Mouse (Mus musculus) forebrain, embryonic 15.5 days (tissue): ENCODE data around the gene Srek1ip1. TPM values are rescaled to one million over a fixed set of nuclear protein-coding genes. Genes with fewer than 3 reads are reported as not detected.

Experiments
- ATAC-seq: fragments of 200-750 bp; cut with Nextera tagmentation; replicated peaks from 2 replicates; pipeline ENCODE4 v1.8.0; 2017; ENCODE audit warnings: mild to moderate bottlenecking, moderate TSS enrichment, moderate library complexity
- H3K27ac ChIP-seq: fragments of 300-500 bp; sonication (generic); replicated peaks from 2 replicates; pipeline ENCODE4 v1.5.1; 2015; ENCODE audit warnings: mild to moderate bottlenecking, inconsistent platforms
- H3K27me3 ChIP-seq: fragments of 300-500 bp; sonication (generic); 2 replicates; pipeline ENCODE4 v1.6.1; 2015; ENCODE audit warnings: inconsistent platforms
- H3K36me3 ChIP-seq: fragments of 300-500 bp; sonication (generic); 2 replicates; pipeline ENCODE4 v1.6.1; 2015; ENCODE audit warnings: mild to moderate bottlenecking, inconsistent platforms
- H3K4me1 ChIP-seq: fragments of 300-500 bp; sonication (generic); 2 replicates; pipeline ENCODE4 v1.6.1; 2015; ENCODE audit warnings: inconsistent platforms
- H3K4me2 ChIP-seq: fragments of 300-500 bp; sonication (generic); replicated peaks from 2 replicates; pipeline ENCODE4 v1.6.1; 2015; ENCODE audit warnings: mild to moderate bottlenecking, inconsistent platforms
- H3K4me3 ChIP-seq: fragments of 300-500 bp; sonication (generic); 2 replicates; pipeline ENCODE4 v1.5.1; 2015; ENCODE audit warnings: mild to moderate bottlenecking, inconsistent platforms
- H3K9ac ChIP-seq: fragments of 300-500 bp; sonication (generic); replicated peaks from 2 replicates; pipeline ENCODE4 v1.6.1; 2015; ENCODE audit warnings: mild to moderate bottlenecking, inconsistent platforms
- H3K9me3 ChIP-seq: fragments of 300-500 bp; sonication (generic); 2 replicates; pipeline ENCODE4 v1.6.1; 2016; ENCODE audit warnings: inconsistent platforms
- WGBS: fragments of 180-500 bp; shearing (Covaris S2); methylation state at CpG from one replicate; pipeline ENCODE4 v1.1.7; 2015; ENCODE audit warnings: mixed read lengths; 5-methylcytosine and 5-hydroxymethylcytosine counted together
- polyA plus RNA-seq: library from polyadenylated mRNA; unstranded; fragments of >200 nt; fragmentation: Nextera tagmentation; extraction: Ambion mirVana; gene quantifications from 2 replicates; pipeline ENCODE4 v1.2.1, GENCODE M21; 2015

The Srek1ip1 gene
- polyA plus RNA-seq, 1 experiment from 2014 or later, result 17.8 TPM

DNA sequence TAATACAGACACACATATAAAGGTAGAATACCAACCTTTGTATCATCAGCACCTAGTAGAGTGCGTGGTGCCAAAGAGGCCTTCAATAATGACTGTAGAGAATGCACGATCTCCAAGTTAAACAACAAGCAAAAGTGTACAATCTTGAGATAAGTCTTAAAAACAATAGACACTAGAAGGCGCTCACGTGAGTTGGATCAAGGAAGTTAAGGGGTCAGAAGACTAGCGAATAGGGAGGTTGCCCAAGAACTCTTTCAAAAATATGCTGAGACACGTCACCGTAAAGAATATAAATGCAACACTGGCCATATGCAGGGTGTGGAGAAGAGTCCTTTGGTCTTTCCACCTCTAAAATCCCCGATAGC lies 24.0 kb downstream of the Srek1ip1 start:
- WGBS, result 8% methylated on average over 8 of the region's 8 CpGs
- Histone ChIP-seq H3K9me3 (no peaks in the 10 kb centered on the region), H3K4me1 (peaks cover 26% of the 10 kb centered on the region), H3K4me2 (peak overlapping the region; percentile 82), H3K4me3 (peak overlapping the region; percentile 77), H3K36me3 (no peaks in the 10 kb centered on the region), H3K27me3 (no peaks in the 10 kb centered on the region), H3K27ac (no peak overlapping the region; the same call in 1 of the 2 replicates), H3K9ac (peak overlapping the region; percentile 89)
- ATAC-seq, result no peak; the same call in 1 of the 2 replicates

GRCm38 (mm10) chr13:104816635-104817571 lies 24.6 kb downstream of the Srek1ip1 start, which contains the start of gene Cwc27:
Gene Cwc27 (minus strand): TSS chr13:104817142.
- Histone ChIP-seq H3K9me3 (no peaks in the 10 kb centered on the region), H3K4me3 (peak within 1 kb of the TSS; percentile 77), H3K27ac (peak within 1 kb of the TSS; percentile 84), H3K4me1 (peaks cover 26% of the 10 kb centered on the region), H3K9ac (peak within 1 kb of the TSS; percentile 89), H3K27me3 (no peaks in the 10 kb centered on the region), H3K36me3 (no peaks in the 10 kb centered on the region), H3K4me2 (peak within 1 kb of the TSS; percentile 82)
- peak; percentile 98 for ATAC-seq
- under 1% methylated on average over 50 of the region's 50 CpGs for WGBS

GRCm38 (mm10) chr13:104817696-104818095 lies 25.4 kb downstream of the Srek1ip1 start:
- Histone ChIP-seq H3K4me1 (peaks cover 32% of the 10 kb centered on the region), H3K4me3 (peak overlapping the region; percentile 77), H3K9ac (peak overlapping the region; percentile 89), H3K4me2 (peak overlapping the region; percentile 82), H3K9me3 (no peaks in the 10 kb centered on the region), H3K27ac (no peak overlapping the region), H3K27me3 (no peaks in the 10 kb centered on the region), H3K36me3 (no peaks in the 10 kb centered on the region)
- no peak for ATAC-seq
- WGBS, result 55% methylated on average over 12 of the region's 12 CpGs

GRCm38 (mm10) chr13:104821192-104821591 lies 28.9 kb downstream of the Srek1ip1 start:
- Histone ChIP-seq H3K9me3 (no peaks in the 10 kb centered on the region), H3K27me3 (no peaks in the 10 kb centered on the region), H3K4me3 (no peak overlapping the region), H3K4me2 (no peak overlapping the region), H3K27ac (no peak overlapping the region), H3K9ac (no peak overlapping the region), H3K4me1 (peaks cover 21% of the 10 kb centered on the region), H3K36me3 (no peaks in the 10 kb centered on the region)
- ATAC-seq, result no peak

DNA sequence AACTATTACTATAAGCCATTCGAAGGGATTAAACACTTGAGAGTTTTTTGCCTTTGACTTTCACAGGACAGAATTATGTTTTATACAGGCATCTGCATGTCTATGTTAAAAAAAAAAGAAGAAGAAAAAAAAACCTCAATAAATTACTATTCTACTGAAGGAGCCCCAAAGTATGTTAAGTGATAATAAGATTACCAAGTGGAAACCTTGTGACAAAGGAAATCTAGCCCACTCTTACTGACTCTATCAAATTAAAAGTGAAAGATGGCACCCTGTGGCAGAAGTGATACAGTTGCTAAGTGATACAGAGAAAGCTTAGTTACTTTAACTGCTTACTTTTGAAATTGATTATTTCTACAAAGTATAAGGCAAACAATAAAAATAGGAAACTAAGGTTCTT lies 29.6 kb downstream of the Srek1ip1 start:
- H3K36me3 ChIP-seq, result no peaks in the 10 kb centered on the region; the same call in 1 of the 2 replicates
- no peak overlapping the region for H3K27ac ChIP-seq
- H3K9me3 ChIP-seq, result no peaks in the 10 kb centered on the region
- no peak for ATAC-seq
- no peak overlapping the region for H3K4me3 ChIP-seq
- 91% methylated on average over 1 of the region's 1 CpGs for WGBS
- no peak overlapping the region for H3K4me2 ChIP-seq
- H3K9ac ChIP-seq, result no peak overlapping the region
- H3K27me3 ChIP-seq, result no peaks in the 10 kb centered on the region
- H3K4me1 ChIP-seq, result peaks cover 20% of the 10 kb centered on the region

DNA sequence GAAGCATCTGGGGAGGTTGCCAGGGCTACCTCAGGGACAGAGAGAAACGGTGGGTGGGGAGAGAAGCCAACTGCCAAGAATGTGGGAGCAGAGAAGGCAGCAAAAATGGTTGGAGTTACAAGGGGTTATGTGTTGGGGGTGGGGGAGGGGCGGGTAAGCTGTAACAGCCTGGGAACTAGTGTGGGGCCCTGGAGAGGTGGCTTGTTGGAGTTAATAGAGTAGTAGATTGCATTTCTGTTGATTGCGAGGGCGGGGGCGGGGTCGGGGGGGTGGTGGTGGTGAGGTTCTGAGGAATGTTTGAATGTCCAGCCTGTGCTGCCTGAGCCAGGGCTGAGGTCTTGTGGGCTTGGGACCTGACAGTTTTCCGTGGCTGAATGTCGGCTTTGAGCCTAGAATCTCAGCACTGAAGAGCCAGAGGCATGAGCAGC lies 30.1 kb downstream of the Srek1ip1 start:
- Histone ChIP-seq H3K9me3 (no peaks in the 10 kb centered on the region), H3K36me3 (no peaks in the 10 kb centered on the region; the same call in 1 of the 2 replicates), H3K9ac (no peak overlapping the region), H3K4me3 (no peak overlapping the region), H3K4me1 (peaks cover 19% of the 10 kb centered on the region), H3K27me3 (no peaks in the 10 kb centered on the region), H3K27ac (no peak overlapping the region), H3K4me2 (no peak overlapping the region)
- no peak for ATAC-seq
- 32% methylated on average over 8 of the region's 8 CpGs for WGBS

GRCm38 (mm10) chr13:104825470-104825869 lies 33.2 kb downstream of the Srek1ip1 start:
- Histone ChIP-seq H3K27me3 (no peaks in the 10 kb centered on the region), H3K4me1 (peaks cover 6% of the 10 kb centered on the region), H3K9ac (no peak overlapping the region), H3K27ac (no peak overlapping the region), H3K36me3 (peaks cover 15% of the 10 kb centered on the region), H3K4me2 (no peak overlapping the region), H3K9me3 (no peaks in the 10 kb centered on the region), H3K4me3 (no peak overlapping the region)
- no peak for ATAC-seq
- 89% methylated on average over 2 of the region's 2 CpGs for WGBS

DNA sequence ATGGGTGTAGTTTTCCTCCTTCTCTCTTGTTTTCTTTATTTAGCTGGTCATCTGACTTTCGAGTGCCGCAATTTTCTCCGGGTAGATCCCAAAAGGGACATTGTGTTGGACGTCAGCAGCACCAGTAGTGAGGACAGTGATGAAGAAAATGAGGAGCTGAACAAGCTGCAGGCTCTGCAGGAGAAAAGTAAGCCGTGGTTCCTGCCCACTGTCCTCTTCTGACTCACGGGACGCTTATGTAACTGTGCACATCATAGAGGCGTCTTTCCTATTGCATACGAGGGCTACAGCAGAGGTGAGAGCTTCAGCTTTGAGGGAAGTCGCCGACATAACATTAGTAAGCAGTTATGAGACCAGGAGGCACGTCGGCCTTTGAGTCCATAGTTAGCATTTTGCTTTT lies 40.5 kb downstream of the Srek1ip1 start:
- Histone ChIP-seq H3K27me3 (no peaks in the 10 kb centered on the region), H3K9me3 (no peaks in the 10 kb centered on the region), H3K4me1 (no peaks in the 10 kb centered on the region), H3K9ac (no peak overlapping the region), H3K4me2 (no peak overlapping the region), H3K4me3 (no peak overlapping the region), H3K27ac (no peak overlapping the region), H3K36me3 (peaks cover 36% of the 10 kb centered on the region)
- no peak for ATAC-seq
- WGBS, result 95% methylated on average over 13 of the region's 13 CpGs

DNA sequence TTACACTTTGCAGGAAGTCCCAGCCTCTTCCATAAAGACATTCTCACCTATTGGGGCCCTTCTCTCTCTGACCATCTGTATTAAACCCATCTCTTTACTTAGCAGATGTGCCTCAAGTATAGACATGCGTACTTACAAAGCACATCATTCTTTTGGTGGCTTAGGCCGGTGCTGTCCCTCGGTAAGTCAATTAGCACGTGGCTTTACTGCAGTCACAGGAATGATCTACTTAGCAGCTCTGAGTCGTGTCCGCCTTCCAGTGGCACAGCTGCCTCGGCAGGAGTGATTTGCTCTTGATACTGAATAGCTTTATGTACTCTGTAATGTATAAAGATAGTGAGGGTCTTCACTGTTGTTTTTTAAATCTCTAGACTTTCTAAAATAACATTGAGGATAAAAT lies 45.3 kb downstream of the Srek1ip1 start:
- Histone ChIP-seq H3K4me1 (no peaks in the 10 kb centered on the region), H3K9me3 (no peaks in the 10 kb centered on the region), H3K36me3 (peaks cover 27% of the 10 kb centered on the region), H3K4me2 (no peak overlapping the region), H3K4me3 (no peak overlapping the region), H3K27me3 (no peaks in the 10 kb centered on the region), H3K9ac (no peak overlapping the region), H3K27ac (no peak overlapping the region)
- ATAC-seq, result no peak
- WGBS, result 78% methylated on average over 7 of the region's 7 CpGs

DNA sequence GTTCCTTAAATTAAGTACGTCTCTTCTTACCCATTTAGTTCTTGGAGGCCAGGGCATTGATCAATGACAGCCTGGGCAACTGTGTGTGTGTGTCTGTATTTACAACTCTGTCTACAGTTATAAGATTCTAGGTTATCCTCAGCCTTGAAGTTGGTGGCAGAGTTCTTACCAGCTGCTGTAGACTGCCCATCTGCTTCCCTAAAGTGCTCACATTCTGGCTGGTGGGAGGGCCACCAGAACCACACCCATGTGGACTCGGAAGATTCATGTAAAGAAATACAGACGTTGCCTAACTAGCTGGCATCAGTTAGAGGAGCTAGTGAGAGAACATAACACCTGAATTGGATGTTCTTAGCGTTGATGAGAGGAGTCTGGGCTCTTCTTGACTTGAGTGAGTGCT lies 49.7 kb downstream of the Srek1ip1 start:
- no peak for ATAC-seq
- H3K27me3 ChIP-seq, result no peaks in the 10 kb centered on the region

DNA sequence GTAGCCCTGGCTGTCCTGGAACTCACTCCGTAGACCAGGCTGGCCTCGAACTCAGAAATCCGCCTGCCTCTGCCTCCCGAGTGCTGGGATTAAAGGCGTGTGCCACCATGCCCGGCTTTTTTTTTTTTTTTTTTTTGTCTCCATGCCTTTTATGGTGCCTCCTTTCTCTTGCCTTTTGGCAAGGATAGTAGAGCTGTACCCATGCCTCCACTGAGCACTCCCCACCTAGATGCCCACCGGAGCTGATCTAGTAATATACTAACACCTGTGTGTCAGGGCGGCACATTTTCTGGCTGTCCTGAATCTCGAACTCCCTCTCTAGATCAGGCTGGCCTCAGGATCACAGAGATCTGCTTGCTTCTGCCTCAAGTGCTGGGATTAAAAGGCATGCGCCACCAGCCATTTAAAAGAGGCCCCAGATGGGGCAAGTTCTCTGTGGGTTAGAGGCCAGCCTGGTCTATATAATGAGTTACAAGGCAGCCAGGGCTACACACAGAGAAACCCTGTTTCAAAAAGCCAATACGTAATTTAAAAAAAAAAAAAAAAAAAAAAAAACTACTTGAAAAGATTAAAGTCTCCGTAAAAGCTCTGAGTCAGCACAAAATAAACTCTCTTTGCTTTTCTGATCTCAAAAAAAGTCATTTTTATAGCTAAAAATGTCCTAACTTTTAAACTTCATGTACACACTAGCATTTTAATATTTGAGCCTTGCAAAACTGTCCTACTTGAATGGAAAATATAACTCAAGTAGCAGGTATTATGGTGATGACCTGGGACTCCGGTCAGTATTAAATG lies 51.2 kb downstream of the Srek1ip1 start:
- H3K4me3 ChIP-seq, result no peak overlapping the region
- no peaks in the 10 kb centered on the region for H3K9me3 ChIP-seq
- ATAC-seq, result no peak
- no peaks in the 10 kb centered on the region for H3K27me3 ChIP-seq
- H3K4me1 ChIP-seq, result no peaks in the 10 kb centered on the region
- WGBS, result 85% methylated on average over 10 of the region's 13 CpGs
- no peak overlapping the region for H3K9ac ChIP-seq
- H3K27ac ChIP-seq, result no peak overlapping the region
- no peak overlapping the region for H3K4me2 ChIP-seq
- H3K36me3 ChIP-seq, result peaks cover 3% of the 10 kb centered on the region; the same call in 1 of the 2 replicates

More for the DNA sequence above, 49.7 kb downstream of the Srek1ip1 start:
- H3K4me1 ChIP-seq, result no peaks in the 10 kb centered on the region
- 83% methylated on average over 4 of the region's 4 CpGs for WGBS
- no peak overlapping the region for H3K4me3 ChIP-seq
- no peak overlapping the region for H3K9ac ChIP-seq
- H3K27ac ChIP-seq, result no peak overlapping the region
- H3K36me3 ChIP-seq, result peaks cover 8% of the 10 kb centered on the region
- no peaks in the 10 kb centered on the region for H3K9me3 ChIP-seq
- no peak overlapping the region for H3K4me2 ChIP-seq

DNA sequence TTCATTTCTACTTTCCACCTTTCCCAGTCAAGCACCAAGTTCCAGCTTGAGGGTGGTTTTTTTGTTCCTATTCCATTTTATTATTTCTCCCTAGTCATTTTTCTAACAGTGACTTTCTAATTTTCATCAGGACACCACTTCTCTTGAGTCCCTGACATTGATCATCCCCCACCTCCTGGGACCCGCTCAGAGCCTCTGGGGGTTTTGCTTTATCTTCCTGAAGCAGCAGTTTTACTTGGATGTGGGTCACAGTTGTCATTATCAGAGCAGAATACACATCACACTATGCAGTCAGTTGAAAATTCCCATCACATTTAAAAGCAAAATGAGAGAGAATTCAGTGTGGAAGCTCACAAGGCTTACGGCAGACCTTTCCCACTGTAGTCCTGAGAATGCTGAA lies 61.4 kb downstream of the Srek1ip1 start:
- no peaks in the 10 kb centered on the region for H3K9me3 ChIP-seq
- no peaks in the 10 kb centered on the region for H3K36me3 ChIP-seq
- WGBS, result 86% methylated on average over 2 of the region's 2 CpGs
- ATAC-seq, result no peak
- H3K9ac ChIP-seq, result no peak overlapping the region
- no peaks in the 10 kb centered on the region for H3K27me3 ChIP-seq
- H3K4me2 ChIP-seq, result no peak overlapping the region
- no peak overlapping the region for H3K27ac ChIP-seq
- H3K4me3 ChIP-seq, result no peak overlapping the region
- no peaks in the 10 kb centered on the region for H3K4me1 ChIP-seq
